Mouse (Mus musculus) erythroblast, adult 5-6 weeks (primary cell): ENCODE results near the gene Ubap1l. TPM values are rescaled to one million over a fixed set of nuclear protein-coding genes. Genes with fewer than 3 reads are reported as not detected.

Experiments used
- ATAC-seq: replicated peaks from 2 replicates; pipeline ENCODE4 v1.8.0; 2016; ENCODE audit warnings: moderate number of reproducible peaks, mild to moderate bottlenecking, moderate TSS enrichment, inconsistent platforms; ENCODE audit not compliant: poor library complexity, low FRiP score, severe bottlenecking
- total RNA-seq, 2 experiments: library from RNA; stranded (forward) in 1 of 2; stranded (reverse) in 1 of 2; fragments of 150-400 nt in 1 of 2; fragments of 200-764, 138-1000 nt in 1 of 2; gene quantifications; 2 replicates each; pipeline versions ENCODE4 v1.2.3 to v1.2.4; 2015 to 2017; ENCODE audit warnings: low replicate concordance in 2 of 2

Ubap1l gene
- total RNA-seq, 2 experiments from 2014 or later: not detected

GRCm38 (mm10) chr9:65371756-65372155, 10.9 kb downstream of the Ubap1l start:
- no peak for ATAC-seq

- no peak for ATAC-seq
These were observed 11.6 kb downstream of the Ubap1l start for GRCm38 (mm10) chr9:65372449-65372848.

- ATAC-seq: no peak
These were observed 13.8 kb downstream of the Ubap1l start for GRCm38 (mm10) chr9:65374468-65375162.

GRCm38 (mm10) chr9:65375163-65375934, 14.5 kb downstream of the Ubap1l start:
- no peak for ATAC-seq

GRCm38 (mm10) chr9:65381017-65381590, 20.3 kb downstream of the Ubap1l start:
- no peak for ATAC-seq

GRCm38 (mm10) chr9:65382031-65382750, 21.4 kb downstream of the Ubap1l start:
- no peak for ATAC-seq

- no peak for ATAC-seq
These were observed 21.9 kb downstream of the Ubap1l start for GRCm38 (mm10) chr9:65382751-65383097.

GRCm38 (mm10) chr9:65384276-65384675, 23.4 kb downstream of the Ubap1l start:
- ATAC-seq: no peak

GRCm38 (mm10) chr9:65386373-65387140, 25.7 kb downstream of the Ubap1l start:
- ATAC-seq: no peak

GRCm38 (mm10) chr9:65390752-65391612, 30.1 kb downstream of the Ubap1l start:
- ATAC-seq: no peak

GRCm38 (mm10) chr9:65391613-65391964, 30.7 kb downstream of the Ubap1l start, which contains the start of gene Kbtbd13:
Kbtbd13 (minus strand) TSS chr9:65391652.
- no peak for ATAC-seq

GRCm38 (mm10) chr9:65392638-65393364, 32.0 kb downstream of the Ubap1l start:
- 0 out of 2 replicates have a peak, but pooled peaks have one; percentile 59 for ATAC-seq

GRCm38 (mm10) chr9:65393606-65394005, 32.8 kb downstream of the Ubap1l start:
- no peak for ATAC-seq

- ATAC-seq: no peak
These were observed 33.5 kb downstream of the Ubap1l start for GRCm38 (mm10) chr9:65394360-65394759.

- peak; percentile 35; the same call in 1 of the 2 replicates for ATAC-seq
These were observed 37.4 kb downstream of the Ubap1l start, which contains the start of gene Rasl12 for GRCm38 (mm10) chr9:65398279-65398678. Rasl12 (plus strand) TSS chr9:65398506.

GRCm38 (mm10) chr9:65399934-65400333, 39.1 kb downstream of the Ubap1l start:
- no peak for ATAC-seq

- no peak for ATAC-seq
These were observed 43.7 kb downstream of the Ubap1l start for GRCm38 (mm10) chr9:65404331-65405183.
